Comparison of ENCODE assay signal across 9 mouse cellular contexts in genomic region chr17:26537722-26538471, GRCm38 (mm10). TPM values are rescaled to one million over a fixed set of nuclear protein-coding genes. Genes with fewer than 3 reads are reported as not detected.
DNase-seq lines count a peak whose midpoint lies in the region; ATAC-seq and TF ChIP-seq lines count a peak whose summit lies in the region.
"Had no signal": no experiment of that assay in that cellular context is flagged by ENCODE, and none has a peak within 500 bp of the region (broad histone marks: within the 10 kb centered on the region; RNA-seq: fewer than 3 reads in every experiment).

No protein-coding gene starts in this region.

- no peak for TF ChIP-seq POLR2A in kidney, adult 2 months (IDR thresholded peaks at IDR 0.05; ENCODE audit: low read depth, low read length)

- DNase-seq in kidney, adult 2 months = no peak
- peak; percentile 36 for DNase-seq in T-cell, adult 2 months (ENCODE audit: low spot score)
- DNase-seq in intestine, embryonic 14.5 days (ENCODE audit: low spot score) = peak; percentile 73
- DNase-seq in naive thymus-derived CD4-positive, alpha-beta T cell, adult 2 months (ENCODE audit: low read depth) = peak; percentile 34
- no peak for DNase-seq in left cerebral cortex, adult 9 months (ENCODE audit: low spot score in 2 of 2)
- DNase-seq in cerebellum, adult 9-10 months = no peak
- no peak for DNase-seq in hindbrain, embryonic 14.5 days (ENCODE audit: low spot score)

- 0 out of 2 replicates have a peak overlapping the region, but pooled peaks have one; percentile 15 for H3K4me2 ChIP-seq in kidney, embryonic 16.5 days (replicated peaks; ENCODE audit: low read depth, low read length)
- no peak overlapping the region for H3K4me2 ChIP-seq in intestine, embryonic 14.5 days (ENCODE audit: low read length)
- H3K4me2 ChIP-seq in hindbrain, embryonic 14.5 days (replicated peaks) = no peak overlapping the region

- H3K9ac ChIP-seq in kidney, embryonic 16.5 days (replicated peaks; ENCODE audit: low read length) = peak overlapping the region; percentile 26; the same call in 1 of the 2 replicates
- H3K9ac ChIP-seq in intestine, embryonic 14.5 days (ENCODE audit: low read length) = no peak overlapping the region
- H3K9ac ChIP-seq in hindbrain, embryonic 14.5 days = no peak overlapping the region

- 0 out of 2 replicates have a peak overlapping the region, but pooled peaks have one; percentile 10 for H3K4me3 ChIP-seq in kidney, embryonic 16.5 days (ENCODE audit: low read length)
- no peak overlapping the region for H3K4me3 ChIP-seq in kidney, adult 2 months (ENCODE audit: insufficient read depth, low read depth, low read length)
- H3K4me3 ChIP-seq in intestine, embryonic 14.5 days (ENCODE audit: low read depth, low read length) = no peak overlapping the region
- no peak overlapping the region for H3K4me3 ChIP-seq in hindbrain, embryonic 14.5 days (replicated peaks; ENCODE audit: low read length)

- no peak overlapping the region for H3K27ac ChIP-seq in kidney, embryonic 16.5 days (ENCODE audit: low read length)
- H3K27ac ChIP-seq in kidney, adult 2 months (ENCODE audit: insufficient read depth, low read depth, low read length) = no peak overlapping the region
- no peak overlapping the region for H3K27ac ChIP-seq in intestine, embryonic 14.5 days (ENCODE audit: low read depth)
- no peak overlapping the region for H3K27ac ChIP-seq in hindbrain, embryonic 14.5 days

- no peak for ATAC-seq in kidney, embryonic 16.5 days (ENCODE audit: low FRiP score, low TSS enrichment)
- ATAC-seq in intestine, embryonic 14.5 days (replicated peaks; ENCODE audit: low FRiP score, low TSS enrichment, low read depth) = no peak
- no peak for ATAC-seq in hindbrain, embryonic 14.5 days (ENCODE audit: low FRiP score)
- ATAC-seq: midbrain, embryonic 16.5 days had no signal

- TF ChIP-seq CTCF in kidney, adult 2 months (conservative IDR thresholded peaks at IDR 0.05; ENCODE audit: insufficient read depth, insufficient read length, low read depth, low read length) = no peak

- no peaks in the 10 kb centered on the region for H3K9me3 ChIP-seq in kidney, embryonic 16.5 days (ENCODE audit: low read length)
- no peaks in the 10 kb centered on the region for H3K9me3 ChIP-seq in intestine, embryonic 14.5 days (ENCODE audit: control insufficient read depth, low read length)
- no peaks in the 10 kb centered on the region for H3K9me3 ChIP-seq in hindbrain, embryonic 14.5 days (ENCODE audit: control insufficient read depth, low read length)

- 30% methylated on average over 6 of the region's 6 CpGs for WGBS in kidney, embryonic 16.5 days
- WGBS in kidney, adult 2 months = 34% methylated on average over 6 of the region's 6 CpGs
- 24% methylated on average over 6 of the region's 6 CpGs for WGBS in intestine, embryonic 14.5 days
- WGBS in hindbrain, embryonic 14.5 days = 38% methylated on average over 6 of the region's 6 CpGs

- H3K36me3 ChIP-seq in kidney, embryonic 16.5 days (ENCODE audit: insufficient read depth, low read length) = no peaks in the 10 kb centered on the region
- H3K36me3 ChIP-seq in kidney, adult 2 months (ENCODE audit: control insufficient read depth, insufficient read depth, low read length) = no peaks in the 10 kb centered on the region
- no peaks in the 10 kb centered on the region for H3K36me3 ChIP-seq in intestine, embryonic 14.5 days (ENCODE audit: control insufficient read depth, insufficient read depth, low read length)
- H3K36me3 ChIP-seq in hindbrain, embryonic 14.5 days (replicated peaks; ENCODE audit: control insufficient read depth, insufficient read depth) = no peaks in the 10 kb centered on the region

- H3K27me3 ChIP-seq in kidney, embryonic 16.5 days (ENCODE audit: insufficient read depth, low read length) = no peaks in the 10 kb centered on the region
- H3K27me3 ChIP-seq in kidney, adult 2 months (replicated peaks; ENCODE audit: control insufficient read depth, insufficient read depth, low read length) = no peaks in the 10 kb centered on the region
- no peaks in the 10 kb centered on the region for H3K27me3 ChIP-seq in intestine, embryonic 14.5 days (replicated peaks; ENCODE audit: control insufficient read depth, insufficient read depth, low read length)
- no peaks in the 10 kb centered on the region for H3K27me3 ChIP-seq in hindbrain, embryonic 14.5 days (ENCODE audit: control insufficient read depth, insufficient read depth, low read length)

- 0 out of 2 replicates have a peak, but pooled peaks cover 6% of the 10 kb centered on the region for H3K4me1 ChIP-seq in kidney, embryonic 16.5 days (ENCODE audit: insufficient read depth, low read length)
- no peaks in the 10 kb centered on the region for H3K4me1 ChIP-seq in kidney, adult 2 months (ENCODE audit: control insufficient read depth, insufficient read depth, low read length)
- peaks cover 3% of the 10 kb centered on the region for H3K4me1 ChIP-seq in intestine, embryonic 14.5 days (replicated peaks; ENCODE audit: control insufficient read depth, insufficient read depth, low read length)
- no peaks in the 10 kb centered on the region for H3K4me1 ChIP-seq in hindbrain, embryonic 14.5 days (replicated peaks; ENCODE audit: control insufficient read depth, insufficient read depth, low read length)

RNA-seq across cellular contexts. Expression of gene Ergic1, which starts 23.4 kb away (rescaled TPM):
- 131 and 141 TPM in 2 replicates for polyA plus RNA-seq in kidney, embryonic 16.5 days (2015; fragmentation: Nextera tagmentation; extraction: Ambion mirVana)
- polyA plus RNA-seq in kidney, adult 2 months (2012; rRNA removed) = 131 and 141 TPM in 2 replicates
- polyA plus RNA-seq in intestine, embryonic 14.5 days (2014; fragmentation: Nextera tagmentation; extraction: Ambion mirVana) = 135 and 136 TPM in 2 replicates
- 110 and 119 TPM in 2 replicates for polyA plus RNA-seq in hindbrain, embryonic 14.5 days (2014; fragmentation: Nextera tagmentation; extraction: Ambion mirVana)

RNA-seq across cellular contexts. Expression of gene Dusp1, which starts 24.0 kb away (rescaled TPM):
- polyA plus RNA-seq in kidney, embryonic 16.5 days (2015; fragmentation: Nextera tagmentation; extraction: Ambion mirVana) = 26.8 and 28.3 TPM in 2 replicates
- polyA plus RNA-seq in kidney, adult 2 months (2012; rRNA removed) = 52.4 and 66.1 TPM in 2 replicates
- polyA plus RNA-seq in intestine, embryonic 14.5 days (2014; fragmentation: Nextera tagmentation; extraction: Ambion mirVana) = 14.5 and 17.0 TPM in 2 replicates
- polyA plus RNA-seq in hindbrain, embryonic 14.5 days (2014; fragmentation: Nextera tagmentation; extraction: Ambion mirVana) = 31.5 and 31.6 TPM in 2 replicates

Comparison
In these comparisons a context has a peak if more than half of its experiments do, and no peak if none do; other contexts are left out.
1. DNase-seq: peak in T-cell, adult 2 months (single experiment), intestine, embryonic 14.5 days (single experiment) and naive thymus-derived CD4-positive, alpha-beta T cell, adult 2 months (single experiment); none in kidney, adult 2 months (single experiment), left cerebral cortex, adult 9 months (0 of 2), cerebellum, adult 9-10 months (single experiment) and hindbrain, embryonic 14.5 days (single experiment).